In the genomic region with DNA sequence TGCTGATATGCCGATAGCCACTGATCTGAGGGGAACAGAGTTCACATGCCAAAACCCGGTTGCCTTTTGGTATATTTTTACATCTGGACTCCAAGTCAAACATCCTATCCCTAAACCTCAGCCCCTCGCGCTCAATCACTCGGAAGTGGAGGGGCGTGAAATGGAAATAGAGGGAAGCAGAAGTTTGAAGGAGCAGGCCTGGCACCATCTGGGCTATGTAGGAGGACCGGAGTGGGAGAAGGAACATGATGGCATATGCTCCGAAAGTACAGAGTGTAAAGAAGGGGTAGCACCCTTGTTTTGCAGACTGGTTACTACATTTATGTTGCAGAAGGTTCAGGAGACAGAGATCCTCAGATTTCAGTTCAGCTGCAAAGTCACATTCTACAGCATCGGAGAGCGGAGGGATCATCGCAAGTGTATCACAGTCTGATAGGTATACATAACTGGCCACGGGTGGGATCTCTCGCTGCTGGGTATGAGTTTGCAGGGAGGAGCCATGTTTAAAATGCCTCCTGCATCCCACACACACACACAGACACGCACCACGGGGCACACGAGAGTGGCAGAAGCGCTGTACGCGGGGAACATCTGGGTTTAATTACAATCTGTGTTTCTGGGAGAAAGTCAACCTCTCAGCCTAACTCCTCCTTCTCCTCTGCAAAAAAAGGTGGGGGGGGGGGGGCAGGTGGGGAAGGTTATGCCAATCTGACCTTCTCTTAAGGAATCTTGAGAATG, we compare ENCODE assay signal across 12 mouse cellular contexts.
A peak's percentile ranks its signal among the peaks of the same experiment; 100 is the strongest.
DNase-seq lines count a peak whose midpoint lies in the region; ATAC-seq and TF ChIP-seq lines count a peak whose summit lies in the region.
"Had no signal": no experiment of that assay in that cellular context is flagged by ENCODE, and none has a peak within 500 bp of the region (broad histone marks: within the 10 kb centered on the region; RNA-seq: fewer than 3 reads in every experiment).

No protein-coding gene starts in this region.

- H3K27ac ChIP-seq in intestine, embryonic 15.5 days: no peak overlapping the region
- no peak overlapping the region for H3K27ac ChIP-seq in intestine, postnatal 0 days (ENCODE audit: low read depth, low read length)
- 0 out of 2 replicates have a peak overlapping the region, but pooled peaks have one; percentile 2 for H3K27ac ChIP-seq in embryonic facial prominence, embryonic 15.5 days (replicated peaks)

- H3K9me3 ChIP-seq in intestine, embryonic 15.5 days: no peaks in the 10 kb centered on the region
- no peaks in the 10 kb centered on the region for H3K9me3 ChIP-seq in intestine, postnatal 0 days (ENCODE audit: control insufficient read depth)
- no peaks in the 10 kb centered on the region for H3K9me3 ChIP-seq in embryonic facial prominence, embryonic 15.5 days (replicated peaks)

- WGBS in intestine, embryonic 15.5 days: 82% methylated on average over 19 of the region's 19 CpGs
- WGBS in intestine, postnatal 0 days: 92% methylated on average over 19 of the region's 19 CpGs
- WGBS in embryonic facial prominence, embryonic 15.5 days: 41% methylated on average over 19 of the region's 19 CpGs

- H3K9ac ChIP-seq in intestine, embryonic 15.5 days: no peak overlapping the region
- H3K9ac ChIP-seq in intestine, postnatal 0 days (ENCODE audit: low read depth, low read length): no peak overlapping the region
- no peak overlapping the region for H3K9ac ChIP-seq in embryonic facial prominence, embryonic 15.5 days
- H3K9ac ChIP-seq: lung, embryonic 14.5 days had no signal

- no peak overlapping the region for H3K4me2 ChIP-seq in intestine, embryonic 15.5 days (replicated peaks)
- H3K4me2 ChIP-seq in intestine, postnatal 0 days (replicated peaks; ENCODE audit: low read depth): no peak overlapping the region
- H3K4me2 ChIP-seq in embryonic facial prominence, embryonic 15.5 days (replicated peaks): peak overlapping the region; percentile 44
- H3K4me2 ChIP-seq: heart, embryonic 11.5 days; lung, embryonic 14.5 days had no signal

- H3K36me3 ChIP-seq in intestine, embryonic 15.5 days: no peaks in the 10 kb centered on the region
- no peaks in the 10 kb centered on the region for H3K36me3 ChIP-seq in intestine, postnatal 0 days (ENCODE audit: control insufficient read depth, insufficient read depth)
- H3K36me3 ChIP-seq in embryonic facial prominence, embryonic 15.5 days: no peaks in the 10 kb centered on the region

- peak; percentile 21; the same call in 1 of the 2 replicates for ATAC-seq in intestine, embryonic 15.5 days
- ATAC-seq in intestine, postnatal 0 days: no peak
- ATAC-seq in embryonic facial prominence, embryonic 15.5 days (ENCODE audit: insufficient number of reproducible peaks, low FRiP score, low TSS enrichment, low read depth): no peak
- 0 out of 2 replicates have a peak, but pooled peaks have one; percentile 18 for ATAC-seq in megakaryocyte progenitor cell, adult 5-6 weeks (replicated peaks; ENCODE audit: poor library complexity)
- ATAC-seq in monocyte, adult 5-6 weeks (replicated peaks; ENCODE audit: insufficient number of reproducible peaks, low FRiP score, low TSS enrichment, poor library complexity, severe bottlenecking): no peak
- ATAC-seq: midbrain, embryonic 16.5 days had no signal

- H3K4me1 ChIP-seq in intestine, embryonic 15.5 days (replicated peaks): no peaks in the 10 kb centered on the region
- no peaks in the 10 kb centered on the region for H3K4me1 ChIP-seq in intestine, postnatal 0 days (replicated peaks; ENCODE audit: control insufficient read depth, insufficient read depth, low read length)
- peaks cover 9% of the 10 kb centered on the region; the same call in 1 of the 2 replicates for H3K4me1 ChIP-seq in embryonic facial prominence, embryonic 15.5 days

- peak; percentile 38 to 70 for DNase-seq in layer of hippocampus, postnatal 14 days (ENCODE audit: low spot score in 2 of 2)
- DNase-seq in cerebellum, adult 9-10 months: no peak
- DNase-seq in adrenal gland, postnatal 36 days: no peak
- DNase-seq: kidney, adult 11 months; lung, embryonic 14.5 days had no signal

- H3K27me3 ChIP-seq in intestine, embryonic 15.5 days (replicated peaks): no peaks in the 10 kb centered on the region
- no peaks in the 10 kb centered on the region for H3K27me3 ChIP-seq in intestine, postnatal 0 days (replicated peaks; ENCODE audit: control insufficient read depth, insufficient read depth, low read length)
- H3K27me3 ChIP-seq in embryonic facial prominence, embryonic 15.5 days: no peaks in the 10 kb centered on the region

- no peak for TF ChIP-seq CTCF in intestine, postnatal 0 days (IDR thresholded peaks at IDR 0.05; ENCODE audit: low read depth)

- H3K4me3 ChIP-seq in intestine, embryonic 15.5 days (replicated peaks): no peak overlapping the region
- no peak overlapping the region for H3K4me3 ChIP-seq in intestine, postnatal 0 days (ENCODE audit: low read depth, low read length)
- peak overlapping the region; percentile 24 for H3K4me3 ChIP-seq in embryonic facial prominence, embryonic 15.5 days (replicated peaks)

Comparison
In these comparisons a context has a peak if more than half of its experiments do, and no peak if none do; other contexts are left out.
1. ATAC-seq: peak in intestine, embryonic 15.5 days (single experiment) and megakaryocyte progenitor cell, adult 5-6 weeks (single experiment); none in intestine, postnatal 0 days (single experiment), embryonic facial prominence, embryonic 15.5 days (single experiment) and monocyte, adult 5-6 weeks (single experiment).
2. DNase-seq: peak in layer of hippocampus, postnatal 14 days (2 of 2); none in cerebellum, adult 9-10 months (single experiment) and adrenal gland, postnatal 36 days (0 of 2).